Mouse (Mus musculus) gastrocnemius, postnatal 36 days (tissue): ENCODE data around the gene Grhl1. TPM values are rescaled to one million over a fixed set of nuclear protein-coding genes. Genes with fewer than 3 reads are reported as not detected.
"Not testable (repeated sequence)": the region's sequence is repeated elsewhere in the genome, so short reads cannot be mapped to it uniquely, and the experiment has no call there.

ENCODE experiments used
- DNase-seq, 2 experiments: peaks; one replicate each; pipeline ENCODE4 v3.0.0; 2022
- intact Hi-C: fragments of 180-260 bp; cut with DNase I; formaldehyde crosslinking; loops from one replicate; pipeline ENCODE4 v1.15.1; 2025
- total RNA-seq, 2 experiments: library from RNA; stranded (reverse); gene quantifications; 2 replicates each; pipeline ENCODE4 v1.2.3; 2021

Grhl1 gene
- total RNA-seq, 2 experiments from 2014 or later, result 0.18 to 0.22 TPM

DNA sequence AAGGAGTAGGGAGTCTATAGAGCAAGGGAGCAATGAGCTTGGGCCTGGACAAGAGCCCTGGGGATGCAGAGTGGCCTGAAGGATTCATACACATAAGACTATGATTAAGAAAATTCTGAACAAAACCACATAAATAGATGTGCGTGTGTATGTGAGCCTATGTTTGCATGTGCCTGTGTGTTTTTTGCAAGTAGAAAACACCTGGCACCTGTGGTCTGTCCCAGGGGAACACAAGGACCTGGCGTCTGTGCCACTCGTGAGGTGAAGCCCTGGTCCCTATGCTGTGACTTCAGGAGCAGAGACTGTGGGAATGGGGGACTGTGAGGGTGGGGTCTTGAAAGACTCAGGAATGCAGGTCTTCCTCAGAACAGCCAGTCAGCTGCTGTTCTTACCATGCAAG is 62.6 kb downstream of the Grhl1 start:
- DNase-seq, result no peak
- intact Hi-C loops, result loop anchor here (2.0 kb wide), 1 partner anchor 14 kb away; no protein-coding TSS in a partner anchor

DNA sequence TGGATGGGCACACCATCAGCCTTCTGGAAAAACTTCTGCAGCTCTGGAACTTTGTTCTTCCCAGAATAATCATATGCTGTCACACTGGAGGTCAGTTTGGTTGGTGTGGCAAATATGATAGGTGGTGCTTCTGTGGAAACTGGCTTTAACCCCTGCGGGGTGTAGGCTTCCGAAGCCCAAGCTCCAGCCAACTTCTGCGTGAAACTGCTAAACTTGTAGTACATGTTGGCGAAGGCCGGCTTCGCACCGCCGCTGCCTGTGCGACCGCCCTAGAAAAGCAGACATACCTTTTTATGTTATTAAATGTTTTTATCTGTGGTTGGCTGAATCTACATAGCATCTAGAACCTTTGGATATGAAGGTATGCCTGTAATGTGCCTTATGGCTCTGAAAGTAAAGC is 66.7 kb downstream of the Grhl1 start:
- intact Hi-C loops, result not testable (repeated sequence)

DNA sequence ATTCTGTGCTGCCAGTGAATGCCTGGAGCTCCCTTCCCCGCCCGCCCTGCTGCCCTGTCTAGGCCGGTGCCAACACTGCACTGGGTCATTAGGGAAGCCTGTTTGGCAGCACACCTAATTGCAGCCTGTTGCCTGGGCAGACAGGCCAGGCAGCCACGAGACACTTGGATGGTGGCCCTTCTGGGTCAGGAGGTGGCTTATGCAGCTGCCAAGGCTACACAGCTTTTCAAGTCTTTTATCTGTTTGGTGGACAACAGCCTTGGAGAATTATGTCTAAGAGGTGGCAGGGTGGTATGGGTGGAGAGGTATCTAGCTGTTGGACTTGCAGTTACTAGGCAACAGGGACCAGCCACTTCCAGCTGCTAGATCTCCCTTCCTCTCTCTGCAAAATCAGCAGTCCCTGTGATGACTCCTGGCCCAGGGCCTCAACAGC is 70.3 kb downstream of the Grhl1 start:
- peak in 1 of 2 experiments; percentile 36 for DNase-seq
- intact Hi-C loops, result no loop called here

More for the DNA sequence above, 66.7 kb downstream of the Grhl1 start:
- DNase-seq, result not testable (repeated sequence)

DNA sequence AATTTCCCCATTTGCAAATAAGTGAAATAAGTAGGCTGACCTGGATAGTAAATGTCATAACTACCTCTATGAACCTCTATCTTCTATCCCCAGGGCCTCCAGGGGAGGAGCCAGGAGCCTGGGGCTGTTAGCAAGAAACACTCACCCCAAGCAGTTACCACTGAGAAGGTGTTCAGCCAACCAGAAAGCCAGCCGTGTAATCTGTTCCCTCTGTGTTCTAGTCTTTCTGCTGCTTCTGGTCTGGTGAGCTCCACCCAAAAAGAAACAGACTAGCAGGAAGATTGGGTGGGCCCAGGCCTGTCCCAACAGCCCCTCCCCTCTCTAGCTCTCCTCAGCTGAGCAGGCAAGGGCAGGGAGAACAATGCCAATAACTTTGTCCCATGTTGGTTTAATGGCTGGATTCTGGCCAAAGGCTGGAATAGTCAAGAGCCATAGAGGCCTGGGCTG is 72.1 kb downstream of the Grhl1 start:
- intact Hi-C loops, result no loop called here
- no peak for DNase-seq

DNA sequence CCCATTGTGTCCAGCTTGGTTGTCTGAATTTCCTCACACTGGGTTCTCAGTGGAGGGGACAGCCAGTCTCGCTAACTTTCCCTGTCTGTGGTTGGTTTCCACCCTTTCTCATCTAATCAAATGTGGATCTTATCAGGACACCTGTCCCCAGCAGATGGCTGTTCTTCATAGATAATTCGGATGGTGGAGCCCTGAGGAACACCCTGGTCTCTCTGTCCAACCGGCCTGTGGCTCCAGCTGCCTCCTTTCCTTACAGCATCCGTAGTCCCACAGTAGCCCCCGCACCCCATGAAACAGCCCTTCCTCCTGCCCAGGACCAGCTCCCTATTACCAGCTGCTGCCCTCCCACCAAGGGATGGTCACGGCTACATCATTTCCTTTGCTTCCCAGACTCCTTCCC is 73.8 kb downstream of the Grhl1 start:
- intact Hi-C loops, result no loop called here
- DNase-seq, result no peak

DNA sequence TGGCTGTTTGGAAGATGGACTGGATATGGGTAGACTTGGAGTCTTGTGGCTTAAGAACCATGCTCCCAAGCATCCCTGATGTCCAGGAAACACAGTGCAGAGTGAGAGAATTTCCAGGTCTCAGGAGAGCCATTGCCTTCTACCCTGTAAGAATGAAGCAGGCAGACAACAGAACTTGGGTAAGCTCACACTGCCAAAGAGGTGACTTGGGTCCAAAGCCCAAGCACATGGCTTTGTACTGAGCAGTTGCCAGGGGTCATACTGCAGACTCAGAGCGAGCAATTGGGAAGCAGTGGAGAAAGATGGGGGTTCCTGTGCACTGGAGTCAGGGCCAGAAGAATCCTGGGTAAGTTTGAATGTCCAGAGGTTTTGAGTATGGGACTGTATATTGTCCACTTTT is 76.0 kb downstream of the Grhl1 start:
- intact Hi-C loops, result loop anchor here (2.0 kb wide), 1 partner anchor 13 kb away; no protein-coding TSS in a partner anchor
- DNase-seq, result no peak

DNA sequence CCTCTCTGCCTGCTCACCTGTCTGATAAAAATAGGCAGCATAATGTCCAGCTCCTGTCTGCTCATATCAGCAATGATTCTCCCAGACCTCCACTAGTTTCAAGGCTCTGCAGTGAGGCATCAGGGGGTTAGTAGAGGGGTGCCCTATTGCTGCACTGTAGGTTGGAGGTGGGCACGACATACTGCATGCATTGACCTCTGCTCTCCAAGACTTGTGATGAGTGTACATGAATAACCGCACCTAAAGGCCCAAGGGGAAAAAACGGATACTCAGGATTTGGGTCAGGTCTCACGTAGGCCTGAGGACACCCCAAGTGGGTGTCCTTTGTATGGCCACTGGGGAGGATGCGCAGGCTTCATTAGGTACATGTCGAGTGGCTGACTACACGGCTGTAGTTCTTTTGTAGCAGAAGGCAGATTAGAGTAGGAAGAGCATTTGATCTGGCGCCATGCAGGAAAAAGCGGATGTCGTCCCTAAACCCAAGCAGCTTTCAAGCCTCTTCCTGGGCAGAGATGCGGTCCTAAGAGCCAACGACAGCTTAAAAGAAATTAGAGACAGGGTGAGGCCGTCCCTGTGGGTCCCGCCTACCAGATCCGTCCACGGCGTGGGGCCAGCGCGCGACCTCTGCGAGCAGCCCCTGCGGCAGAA is 78.5 kb downstream of the Grhl1 start:
- intact Hi-C loops, result no loop called here

DNA sequence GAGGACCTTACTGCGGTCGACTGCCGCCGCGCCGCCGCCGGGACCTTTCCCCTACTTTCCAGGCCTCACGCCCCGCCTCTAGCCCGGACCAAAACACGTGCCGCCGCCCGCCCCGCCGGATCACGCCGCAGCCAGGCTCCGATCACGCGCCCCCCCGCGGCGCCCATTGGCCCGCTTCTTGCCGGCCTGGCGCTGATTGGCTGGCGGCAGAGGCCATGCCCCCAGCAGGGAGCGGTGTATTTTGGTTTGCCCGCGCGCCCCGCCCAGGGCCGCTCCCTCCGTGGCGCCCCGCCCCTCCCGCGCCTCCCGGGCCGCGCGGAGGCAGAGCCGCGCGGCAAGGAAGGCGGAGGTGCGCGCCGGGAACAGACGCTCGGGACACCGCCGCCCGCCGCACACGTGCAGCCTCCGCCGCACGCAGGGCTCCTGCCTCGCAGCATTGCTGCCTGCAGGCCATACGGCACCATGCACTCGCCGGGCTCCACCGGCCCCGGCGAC is 79.0 kb downstream of the Grhl1 start, which contains the start of gene Klf11:
TSS of gene Klf11 (plus strand) at position 212 of the 495 bp plus-strand sequence.
- peak; percentile 97 for DNase-seq
- intact Hi-C loops, result no loop called here

More for the DNA sequence above, 78.5 kb downstream of the Grhl1 start:
- DNase-seq, result no peak

DNA sequence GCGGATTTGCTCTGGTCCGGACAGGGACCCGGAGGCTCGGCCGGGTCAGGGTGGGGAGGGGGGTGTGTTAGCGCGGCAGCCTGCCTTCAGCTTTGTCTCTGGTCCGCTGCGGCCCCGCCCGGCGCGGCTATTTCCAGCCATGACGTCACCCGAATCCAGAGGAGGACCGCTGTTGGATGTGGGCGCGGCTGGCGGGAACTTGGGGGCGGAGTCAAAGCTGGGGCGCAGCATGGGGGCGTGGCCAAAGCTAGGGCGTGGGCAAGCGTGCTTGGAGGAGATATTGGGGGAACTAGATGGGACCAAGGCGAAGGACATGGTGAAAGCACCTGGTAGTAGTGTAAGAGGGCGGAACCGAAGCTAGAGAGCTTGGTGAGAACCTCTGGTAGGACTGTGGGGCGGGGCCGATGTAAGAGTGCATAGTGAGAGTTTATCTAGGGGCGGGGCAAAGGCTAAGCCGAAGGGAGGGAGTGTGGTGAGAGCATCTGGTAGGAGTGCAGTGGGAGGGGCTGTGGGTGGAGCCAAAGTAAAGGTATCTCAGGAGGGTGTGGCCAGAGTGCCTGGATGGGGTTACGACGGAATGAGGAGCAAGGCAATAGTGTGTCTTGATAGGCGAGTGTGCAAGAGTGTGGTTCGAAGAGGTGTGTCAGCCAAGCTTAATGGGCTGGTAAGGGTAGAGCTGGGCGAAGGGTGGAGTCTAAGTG is 79.7 kb downstream of the Grhl1 start:
- intact Hi-C loops, result no loop called here

DNA sequence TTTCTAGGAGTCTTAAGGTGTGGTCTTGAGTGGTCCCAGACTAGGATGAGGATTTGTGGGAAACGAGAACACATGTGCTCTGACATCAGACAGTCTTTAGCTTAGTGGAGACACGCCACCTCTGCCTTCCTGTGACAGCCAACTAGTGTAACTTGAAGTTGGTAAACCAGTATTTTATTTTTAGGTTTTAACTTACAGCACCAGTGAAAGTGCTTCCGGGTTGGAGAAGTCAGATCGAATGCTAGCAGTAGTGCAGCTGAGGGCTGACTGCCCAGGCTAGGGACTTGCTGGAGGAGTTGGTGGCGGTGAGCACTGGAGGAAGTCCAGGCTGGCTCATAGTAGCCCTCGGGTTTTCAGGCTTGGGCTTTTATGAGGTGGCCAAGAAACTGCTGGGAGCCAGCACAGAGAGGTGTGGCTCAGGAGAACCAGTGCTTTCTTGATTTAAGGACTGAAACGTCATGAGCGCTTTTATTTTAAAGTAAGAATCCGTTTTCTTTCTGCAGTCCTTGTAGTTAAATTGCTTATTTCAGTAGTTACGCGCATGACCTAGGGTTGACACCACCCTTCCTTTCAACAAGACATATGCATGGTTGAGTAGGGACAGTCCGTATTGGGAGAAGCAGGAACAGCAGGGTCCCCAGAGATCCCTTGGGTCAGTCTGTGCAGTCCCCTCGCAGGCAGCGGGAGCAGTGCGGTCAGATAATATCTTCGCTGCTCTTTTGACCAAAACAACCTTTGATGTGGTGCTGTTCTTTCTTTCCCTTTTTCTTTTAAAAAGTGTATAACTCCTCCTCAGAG is 82.2 kb downstream of the Grhl1 start:
- intact Hi-C loops, result no loop called here
- no peak for DNase-seq

More for the DNA sequence above, 79.7 kb downstream of the Grhl1 start:
- DNase-seq, result peak; percentile 97 to 98

DNA sequence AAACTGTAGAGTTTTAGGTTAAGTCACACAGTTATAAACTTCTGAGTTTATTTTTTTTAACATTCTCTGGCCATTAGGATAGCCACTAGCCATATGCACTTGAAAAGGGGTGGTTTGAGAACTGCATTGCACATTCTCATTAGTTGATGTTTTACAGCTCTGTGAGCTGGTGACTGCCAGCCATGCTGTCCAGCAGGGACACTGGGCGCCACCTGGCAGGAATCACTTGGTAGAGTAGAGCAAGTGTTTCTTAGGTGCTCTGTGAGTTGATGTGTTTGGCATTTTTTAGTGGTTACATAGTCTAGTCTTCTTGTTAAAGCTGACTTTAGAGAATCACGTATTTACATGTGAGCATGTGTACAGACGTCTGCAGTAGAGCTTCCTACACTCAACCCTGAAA is 84.4 kb downstream of the Grhl1 start:
- no peak for DNase-seq
- intact Hi-C loops, result no loop called here

DNA sequence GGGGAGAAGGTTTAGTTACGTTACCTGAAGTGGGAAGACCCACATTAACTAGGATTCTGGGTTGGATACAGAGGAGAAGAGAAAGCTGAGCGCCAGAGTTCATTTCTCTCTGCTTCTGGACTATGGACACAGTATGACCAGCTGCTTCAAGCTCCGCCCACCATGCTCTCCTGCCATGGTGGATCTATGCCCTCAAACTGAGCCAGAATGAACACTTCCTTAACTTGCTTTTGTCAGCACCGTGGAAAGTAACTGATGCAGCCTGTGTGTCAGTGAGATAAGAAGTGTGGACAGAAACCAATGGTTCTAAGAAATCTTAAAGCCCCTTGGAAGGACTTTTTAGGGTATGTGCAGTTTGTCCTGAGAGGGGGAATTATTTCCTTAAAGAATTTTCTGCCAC is 86.9 kb downstream of the Grhl1 start:
- DNase-seq, result no peak
- intact Hi-C loops, result no loop called here

DNA sequence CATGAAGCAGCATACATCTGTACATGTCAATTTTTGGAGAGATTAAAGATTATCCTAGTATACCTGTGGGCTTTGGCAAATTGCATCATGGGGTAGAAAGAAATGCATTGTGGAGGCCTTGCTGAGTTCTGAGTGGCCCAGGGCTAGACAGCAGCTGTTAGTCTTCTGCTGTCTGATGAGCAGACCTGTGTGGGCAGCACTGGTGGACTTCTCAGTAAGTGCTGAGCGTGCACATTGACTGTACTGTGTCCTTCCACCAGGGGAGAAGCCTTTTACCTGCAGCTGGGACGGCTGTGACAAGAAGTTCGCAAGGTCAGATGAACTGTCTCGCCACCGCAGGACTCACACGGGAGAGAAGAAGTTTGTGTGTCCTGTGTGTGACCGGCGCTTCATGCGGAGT is 87.8 kb downstream of the Grhl1 start:
- DNase-seq, result no peak
- intact Hi-C loops, result no loop called here

DNA sequence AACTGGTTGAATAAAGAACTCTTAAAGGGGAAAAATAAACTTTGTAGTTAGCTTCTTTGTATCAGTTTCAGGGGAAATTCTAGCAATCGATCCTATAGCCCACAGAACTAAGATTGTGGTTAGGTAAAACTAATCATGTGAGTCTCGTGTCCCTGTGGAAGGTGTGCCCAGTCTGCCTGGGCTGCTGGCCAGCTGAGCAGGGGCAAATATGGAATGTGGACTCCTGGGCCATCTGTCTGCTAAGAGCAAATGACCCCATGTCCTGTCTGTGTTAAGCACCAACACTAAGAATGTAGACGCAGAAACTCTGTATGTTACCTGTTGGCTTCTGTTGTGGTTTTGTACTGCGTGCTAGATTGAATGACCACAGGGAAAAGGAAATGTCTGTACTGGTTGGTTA is 89.0 kb downstream of the Grhl1 start:
- intact Hi-C loops, result no loop called here
- DNase-seq, result no peak

DNA sequence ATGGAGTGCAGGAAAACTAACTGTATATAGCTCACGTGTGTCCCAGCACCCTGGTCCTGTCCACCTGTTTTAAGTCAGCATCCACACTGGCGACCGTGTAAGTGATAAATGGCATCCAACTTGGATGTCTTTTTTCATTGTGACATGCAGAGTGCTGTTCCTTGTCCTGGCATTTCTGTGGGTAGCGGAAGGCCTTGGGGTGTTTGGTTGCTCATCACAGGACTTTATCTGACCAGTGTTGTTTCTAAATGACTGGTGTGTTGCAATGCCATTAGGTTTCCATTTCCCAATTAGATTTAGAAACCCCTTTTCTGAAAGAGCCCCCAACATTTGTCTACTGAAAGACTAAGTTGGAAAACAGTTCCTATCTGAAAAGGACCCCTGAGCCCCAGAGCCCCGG is 90.0 kb downstream of the Grhl1 start:
- intact Hi-C loops, result no loop called here
- DNase-seq, result no peak

Other genes with a start within 250 kb of the Grhl1 start
- gene Taf1b, start 73.9 kb upstream of the Grhl1 start, total RNA-seq, result 1 to 10 TPM; 5.9 to 7.2 TPM
- gene Klf11, start 79.0 kb downstream of the Grhl1 start, total RNA-seq, result 1 to 10 TPM; 7.8 to 8.6 TPM
- 1 to 10 TPM; 3.4 to 3.7 TPM for gene Cys1, start 109.5 kb downstream of the Grhl1 start, total RNA-seq
- 1 to 10 TPM; 2.1 to 3.0 TPM for gene Rrm2, start 136.0 kb downstream of the Grhl1 start, total RNA-seq